Mouse (Mus musculus) hindbrain, postnatal 0 days (tissue): Measurements from ENCODE around the gene Grhl1. TPM values are rescaled to one million over a fixed set of nuclear protein-coding genes. Genes with fewer than 3 reads are reported as not detected.

Experiments used
- ATAC-seq: fragments of 200-750 bp; cut with Nextera tagmentation; 2 replicates; pipeline ENCODE4 v1.8.0; 2017; ENCODE audit warnings: mild to moderate bottlenecking, moderate TSS enrichment, moderate library complexity
- DNase-seq: peaks from one replicate; pipeline ENCODE4 v3.0.0-alpha.2; 2015; ENCODE audit warnings: low spot score
- H3K27ac ChIP-seq: fragments of 300-500 bp; sonication (generic); 2 replicates; pipeline ENCODE4 v1.5.1; 2014; ENCODE audit warnings: mild to moderate bottlenecking
- H3K27me3 ChIP-seq: fragments of 300-500 bp; sonication (generic); 2 replicates; pipeline ENCODE4 v1.6.1; 2014; ENCODE audit warnings: low read length, mixed read lengths; ENCODE audit not compliant: insufficient read depth
- H3K36me3 ChIP-seq: fragments of 300-500 bp; sonication (generic); 2 replicates; pipeline ENCODE4 v1.6.1; 2014; ENCODE audit warnings: low read length, mixed read lengths; ENCODE audit not compliant: insufficient read depth
- H3K4me1 ChIP-seq: fragments of 300-500 bp; sonication (generic); 2 replicates; pipeline ENCODE4 v1.6.1; 2014; ENCODE audit warnings: antibody characterized with exemption, low read length, mixed read lengths; ENCODE audit not compliant: insufficient read depth
- H3K4me2 ChIP-seq: fragments of 300-500 bp; sonication (generic); 2 replicates; pipeline ENCODE4 v1.6.1; 2014; ENCODE audit warnings: low read depth, mild to moderate bottlenecking, low read length, moderate library complexity, mixed read lengths
- H3K4me3 ChIP-seq: fragments of 300-500 bp; sonication (generic); 2 replicates; pipeline ENCODE4 v1.5.1; 2014; ENCODE audit warnings: low read length
- H3K9ac ChIP-seq: fragments of 300-500 bp; sonication (generic); replicated peaks from 2 replicates; pipeline ENCODE4 v1.6.1; 2014; ENCODE audit warnings: mild to moderate bottlenecking, low read length, moderate library complexity, mixed read lengths
- H3K9me3 ChIP-seq: fragments of 300-500 bp; sonication (generic); 2 replicates; pipeline ENCODE4 v1.6.1; 2016; ENCODE audit warnings: low read length, mixed read lengths
- CTCF ChIP-seq: IDR thresholded peaks from 2 replicates; pipeline ENCODE4 v1.5.1; 2016; ENCODE audit warnings: antibody characterized with exemption, control low read depth, low read depth
- WGBS: fragments of 180-500 bp; shearing (Covaris S2); extraction: QIAGEN DNeasy Blood & Tissue Kit; methylation state at CpG from one replicate; pipeline ENCODE4 v1.1.7; 2014; 5-methylcytosine and 5-hydroxymethylcytosine counted together
- polyA plus RNA-seq: library from polyadenylated mRNA; unstranded; fragments of >200 nt; fragmentation: Nextera tagmentation; extraction: Ambion mirVana; gene quantifications from 2 replicates; pipeline ENCODE4 v1.2.1, GENCODE M21; 2015
- total RNA-seq: library from RNA; depleted of rRNA; stranded (reverse); fragments of >200 nt; gene quantifications from 2 replicates; pipeline ENCODE4 v1.2.3, GENCODE M21; 2014

Gene Grhl1
- total and polyA plus RNA-seq, 2 experiments from 2014 or later, result 1.2 to 1.5 TPM

DNA sequence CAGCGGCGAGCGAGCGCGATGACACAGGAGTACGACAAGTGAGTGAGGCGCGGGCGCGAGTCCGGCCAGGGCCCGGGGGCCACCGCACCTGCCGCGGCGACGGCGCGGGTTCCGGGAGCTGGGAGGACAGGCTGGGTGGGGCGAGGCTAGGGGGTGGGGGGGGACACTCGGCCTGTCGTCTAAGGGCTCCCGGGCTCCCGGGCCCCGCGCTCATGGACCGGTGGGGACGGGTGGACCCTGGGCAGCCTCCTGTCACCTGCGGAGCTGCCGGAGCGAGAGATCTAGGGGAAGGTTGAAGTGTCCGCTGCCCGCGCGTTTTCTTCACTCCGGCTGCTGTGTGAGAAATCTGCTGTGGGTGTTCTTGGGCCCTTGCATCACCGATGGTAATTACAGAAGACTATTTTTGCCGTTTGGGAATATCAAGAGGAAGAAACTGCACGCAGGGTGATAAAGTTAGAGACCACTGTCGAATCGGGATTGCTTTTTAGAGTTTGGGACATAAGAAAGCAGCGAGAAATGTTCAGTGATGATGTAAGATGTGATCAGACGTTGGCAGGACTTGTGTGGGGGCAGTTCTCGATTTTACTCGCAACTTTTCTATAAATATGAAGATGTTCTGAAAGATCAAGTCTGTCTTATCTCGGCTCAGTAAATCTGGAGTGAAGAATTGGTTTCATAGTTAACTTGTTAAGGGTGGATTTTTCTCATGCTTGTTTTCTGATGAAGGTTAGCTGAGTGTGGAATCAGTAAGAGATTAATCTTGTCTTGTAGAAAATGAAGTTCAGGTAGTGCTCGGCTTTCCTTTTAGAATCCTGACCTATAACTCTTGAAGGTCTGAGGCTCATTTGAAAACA lies 565 bp downstream of the Grhl1 start:
- Histone ChIP-seq H3K4me3 (peak overlapping the region; percentile 66), H3K4me1 (no peaks in the 10 kb centered on the region), H3K36me3 (no peaks in the 10 kb centered on the region), H3K27ac (no peak overlapping the region), H3K27me3 (peaks cover 6% of the 10 kb centered on the region; the same call in 1 of the 2 replicates), H3K9ac (peak overlapping the region; percentile 56), H3K4me2 (peak overlapping the region; percentile 66), H3K9me3 (no peaks in the 10 kb centered on the region)
- DNase-seq, result no peak
- 5% methylated on average over 43 of the region's 48 CpGs for WGBS
- no peak for TF ChIP-seq CTCF
- no peak; the same call in 1 of the 2 replicates for ATAC-seq

DNA sequence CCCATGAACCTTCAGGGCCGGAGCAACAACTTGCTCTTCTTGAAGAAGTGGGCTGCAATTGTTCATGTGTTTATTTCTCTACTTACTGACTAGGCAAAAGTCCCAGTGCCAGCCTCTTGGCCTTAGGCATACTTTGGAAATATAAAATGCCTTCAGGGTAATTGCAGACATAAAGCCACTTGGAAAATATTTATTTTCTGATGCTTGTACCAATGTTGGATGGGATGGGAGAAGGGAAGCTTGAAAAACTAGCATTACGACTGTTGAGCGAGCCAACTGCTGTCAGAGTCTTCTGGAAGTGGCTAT lies 1.1 kb downstream of the Grhl1 start:
- no peak overlapping the region for H3K9ac ChIP-seq
- H3K9me3 ChIP-seq, result no peaks in the 10 kb centered on the region
- H3K4me1 ChIP-seq, result no peaks in the 10 kb centered on the region
- DNase-seq (no peak), ATAC-seq (no peak)
- H3K27ac ChIP-seq, result no peak overlapping the region
- WGBS, result 57% methylated on average over 3 of the region's 3 CpGs
- no peak for TF ChIP-seq CTCF
- H3K4me3 ChIP-seq, result peak overlapping the region; percentile 66; the same call in 1 of the 2 replicates
- no peak overlapping the region for H3K4me2 ChIP-seq
- no peaks in the 10 kb centered on the region for H3K36me3 ChIP-seq
- peaks cover 6% of the 10 kb centered on the region; the same call in 1 of the 2 replicates for H3K27me3 ChIP-seq

DNA sequence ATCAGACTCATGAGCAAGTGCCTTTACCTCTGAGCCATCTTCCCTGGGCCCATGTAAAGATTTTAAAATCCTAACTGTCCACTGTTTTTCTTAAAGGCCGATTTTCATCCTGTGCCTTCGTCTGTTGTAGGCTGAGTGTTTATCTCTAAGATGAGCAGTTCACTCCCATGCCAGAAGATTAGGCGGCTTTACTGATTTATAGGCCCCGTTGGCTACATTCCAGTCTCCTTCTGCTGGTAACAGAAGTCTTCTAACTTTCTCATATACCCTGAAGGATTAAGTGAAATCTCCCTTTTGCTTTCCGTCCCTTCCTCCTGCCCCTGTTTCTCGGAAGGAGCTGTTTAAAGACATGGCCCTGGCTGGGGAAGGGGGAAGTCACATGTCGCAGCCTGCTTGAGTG lies 2.8 kb downstream of the Grhl1 start:
- no peaks in the 10 kb centered on the region for H3K9me3 ChIP-seq
- H3K27me3 ChIP-seq, result peaks cover 6% of the 10 kb centered on the region; the same call in 1 of the 2 replicates
- no peak overlapping the region for H3K4me3 ChIP-seq
- 55% methylated on average over 7 of the region's 7 CpGs for WGBS
- DNase-seq (no peak), ATAC-seq (no peak)
- no peak overlapping the region for H3K9ac ChIP-seq
- H3K4me1 ChIP-seq, result no peaks in the 10 kb centered on the region
- no peak overlapping the region for H3K4me2 ChIP-seq
- no peak for TF ChIP-seq CTCF
- no peaks in the 10 kb centered on the region for H3K36me3 ChIP-seq
- H3K27ac ChIP-seq, result no peak overlapping the region

DNA sequence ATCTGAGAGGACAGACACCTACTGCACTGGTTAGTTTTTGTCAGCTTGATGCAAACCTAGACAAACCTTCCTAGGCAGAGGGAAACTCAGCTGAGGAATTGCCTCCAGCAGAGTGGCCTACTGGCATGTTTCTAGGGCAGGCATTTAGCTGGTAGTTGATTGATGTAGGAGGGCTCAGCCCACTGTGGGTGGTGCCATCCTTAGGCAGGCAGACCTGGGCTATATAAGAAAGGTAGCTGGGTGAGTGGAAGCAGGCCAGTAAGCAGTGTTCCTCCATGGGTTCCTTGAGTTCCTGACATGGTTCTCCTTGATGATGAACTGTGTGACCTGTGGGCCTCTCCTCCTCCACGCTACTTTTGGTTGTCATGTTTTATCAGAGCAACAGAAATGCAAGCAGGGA lies 8.4 kb downstream of the Grhl1 start:
- Histone ChIP-seq H3K36me3 (no peaks in the 10 kb centered on the region), H3K9ac (no peak overlapping the region), H3K27ac (no peak overlapping the region), H3K4me2 (no peak overlapping the region), H3K9me3 (no peaks in the 10 kb centered on the region), H3K27me3 (no peaks in the 10 kb centered on the region), H3K4me1 (0 out of 2 replicates have a peak, but pooled peaks cover 4% of the 10 kb centered on the region), H3K4me3 (no peak overlapping the region)
- DNase-seq, result no peak
- no peak for TF ChIP-seq CTCF
- ATAC-seq, result no peak
- 82% methylated on average over 1 of the region's 1 CpGs for WGBS

DNA sequence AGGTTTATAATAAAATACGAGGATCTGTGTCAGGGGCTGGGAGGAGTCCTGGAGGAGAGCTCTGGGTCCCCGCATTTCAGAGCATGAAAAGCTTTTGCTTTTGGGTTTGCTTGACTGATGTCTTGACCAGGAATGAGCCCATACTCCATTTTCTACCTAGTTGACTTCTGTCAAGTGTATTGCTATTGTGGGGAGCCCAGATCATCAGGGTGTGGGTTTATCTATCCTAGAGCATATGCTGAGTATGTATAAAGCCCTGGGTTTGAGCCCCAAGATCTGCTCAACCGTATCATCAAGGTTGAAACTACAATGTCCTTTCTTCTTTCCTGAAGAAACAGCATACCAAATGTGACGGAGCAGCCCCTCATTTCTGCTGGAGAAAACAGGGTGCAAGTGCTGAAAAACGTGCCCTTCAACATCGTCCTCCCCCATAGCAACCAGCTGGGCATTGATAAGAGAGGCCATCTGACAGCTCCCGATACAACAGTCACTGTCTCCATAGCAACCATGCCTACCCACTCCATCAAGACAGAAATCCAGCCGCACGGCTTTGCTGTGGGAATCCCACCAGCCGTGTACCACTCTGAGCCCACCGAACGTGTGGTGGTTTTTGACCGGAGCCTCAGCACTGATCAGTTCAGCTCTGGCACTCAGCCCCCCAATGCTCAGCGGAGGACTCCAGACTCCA lies 9.1 kb downstream of the Grhl1 start:
- Histone ChIP-seq H3K4me3 (no peak overlapping the region), H3K9ac (no peak overlapping the region), H3K27me3 (no peaks in the 10 kb centered on the region), H3K4me1 (0 out of 2 replicates have a peak, but pooled peaks cover 4% of the 10 kb centered on the region), H3K9me3 (no peaks in the 10 kb centered on the region), H3K36me3 (no peaks in the 10 kb centered on the region), H3K27ac (no peak overlapping the region), H3K4me2 (no peak overlapping the region)
- DNase-seq (peak; percentile 45), ATAC-seq (peak; percentile 68)
- WGBS, result 47% methylated on average over 14 of the region's 14 CpGs
- TF ChIP-seq CTCF, result no peak

DNA sequence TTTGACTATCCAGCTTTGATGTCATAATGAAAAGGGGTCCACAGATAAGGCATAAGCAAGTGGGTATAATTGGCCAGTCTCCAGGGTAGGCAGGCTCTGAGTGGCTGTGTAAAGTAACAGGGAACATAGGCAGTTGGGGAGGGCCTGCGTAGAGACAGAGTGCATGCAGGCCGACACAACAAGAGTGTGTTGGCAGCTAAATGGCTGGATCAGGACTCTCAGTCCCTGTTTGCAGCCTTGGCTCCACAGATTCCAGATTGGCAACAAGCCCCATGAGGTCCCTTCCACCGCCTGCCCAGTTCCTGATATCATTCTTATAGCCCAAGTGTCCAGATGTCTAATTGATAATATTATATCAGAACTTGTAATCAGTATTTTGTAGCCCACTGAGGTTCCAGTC lies 11.6 kb downstream of the Grhl1 start:
- Histone ChIP-seq H3K27ac (no peak overlapping the region), H3K4me2 (no peak overlapping the region), H3K9me3 (no peaks in the 10 kb centered on the region), H3K27me3 (no peaks in the 10 kb centered on the region), H3K4me1 (0 out of 2 replicates have a peak, but pooled peaks cover 4% of the 10 kb centered on the region), H3K9ac (no peak overlapping the region), H3K36me3 (no peaks in the 10 kb centered on the region), H3K4me3 (no peak overlapping the region)
- TF ChIP-seq CTCF, result no peak
- no peak for ATAC-seq
- 64% methylated on average over 3 of the region's 3 CpGs for WGBS
- no peak for DNase-seq
